Mouse (Mus musculus): ENCODE measurements around the gene Kif3b.
"Not testable (repeated sequence)": the region's sequence is repeated elsewhere in the genome, so short reads cannot be mapped to it uniquely, and the experiment has no call there.

Kif3b gene

DNA sequence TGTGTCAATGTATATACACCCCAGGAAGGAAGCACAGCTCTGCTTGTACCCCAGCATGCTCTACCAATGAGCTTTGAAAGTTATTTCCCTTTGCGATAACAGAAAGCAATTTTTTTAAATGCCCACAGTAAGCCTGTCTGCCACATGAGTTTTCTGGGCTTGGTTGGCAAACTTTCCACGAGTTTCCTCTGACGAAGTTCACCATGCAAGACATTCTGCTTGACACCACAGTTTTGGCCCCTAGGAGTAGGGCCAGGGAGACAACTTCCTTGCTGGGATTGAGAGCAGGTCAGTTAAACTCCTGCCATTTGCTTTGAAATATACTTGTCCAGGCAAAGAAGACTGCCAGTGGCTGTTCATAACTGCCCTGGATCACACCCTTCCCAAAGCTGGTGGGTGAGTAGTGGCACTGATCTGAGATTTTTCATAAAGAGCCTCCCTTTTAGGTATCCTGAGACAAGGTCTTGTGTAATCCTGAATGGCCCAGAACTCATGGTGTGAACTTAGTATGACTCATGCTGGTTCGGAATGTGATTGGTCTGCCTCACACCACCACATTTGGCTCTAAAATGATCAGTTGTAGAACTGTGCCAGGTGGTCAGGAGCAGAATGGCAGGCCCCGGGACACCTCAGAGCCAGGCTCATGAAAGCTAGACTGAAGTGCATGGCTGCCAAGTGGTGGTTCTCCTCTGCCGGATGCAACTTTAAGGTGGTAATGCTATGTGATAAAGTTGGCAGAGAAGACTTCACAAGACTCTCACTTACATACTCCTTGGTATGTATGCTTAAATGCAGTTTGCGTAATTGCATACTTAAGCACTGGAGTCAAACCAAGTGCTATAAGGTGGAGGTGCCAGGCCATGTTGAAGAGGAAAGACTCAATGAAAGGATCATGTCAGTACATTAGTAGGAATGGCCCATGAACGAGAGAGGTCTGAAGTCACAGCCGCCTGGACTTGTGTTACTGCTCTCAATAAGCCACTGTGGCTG is 47.4 kb downstream of the Kif3b start:
- in situ Hi-C loops (cut with MboI; ENCODE audit: low pct_unique_long_range_greater_than_20kb in 1 of 2, low sequenced_read_pairs in 2 of 2, unreplicated experiment in 1 of 2), result no loop called here

DNA sequence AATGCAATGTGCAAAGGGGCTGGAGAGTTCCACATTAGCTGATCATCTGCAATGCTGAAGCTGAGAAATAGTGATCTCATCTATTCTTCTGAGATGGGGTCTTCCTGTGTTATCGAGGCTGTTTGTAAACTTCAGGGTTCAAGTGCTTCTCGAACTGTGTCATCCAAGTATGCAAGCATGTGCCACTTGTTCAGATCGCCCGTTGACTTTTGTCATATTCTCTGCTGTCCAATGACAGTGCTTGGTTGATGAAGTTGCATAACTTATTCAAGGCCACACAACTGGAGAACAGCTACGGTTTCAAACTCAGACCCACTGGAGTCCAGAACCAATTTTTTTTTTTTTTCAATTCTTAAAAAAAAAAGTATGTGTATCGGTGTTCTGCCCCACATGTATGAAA is 51.0 kb downstream of the Kif3b start:
- in situ Hi-C loops (cut with MboI; ENCODE audit: low pct_unique_long_range_greater_than_20kb in 1 of 2, low sequenced_read_pairs in 2 of 2, unreplicated experiment in 1 of 2), result no loop called here

DNA sequence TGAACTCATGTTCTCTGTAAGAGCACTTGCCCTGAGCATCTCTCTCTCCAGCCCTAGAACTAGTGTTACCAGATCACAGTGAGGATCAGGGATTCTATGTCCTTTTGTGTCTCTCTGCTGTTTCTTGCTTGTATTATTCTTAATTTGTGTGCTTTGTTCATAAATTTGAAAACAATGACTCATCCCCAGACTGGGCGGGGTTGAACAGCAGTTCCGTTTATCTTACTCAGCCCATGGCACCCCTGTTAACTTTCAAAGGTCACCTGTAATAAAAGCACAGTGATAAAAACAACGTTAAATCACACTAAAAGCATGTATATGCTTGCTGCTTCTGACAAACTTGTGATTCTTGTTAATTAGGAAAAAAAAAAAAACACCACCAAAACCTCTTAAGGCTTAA is 51.4 kb downstream of the Kif3b start:
- in situ Hi-C loops (cut with MboI; ENCODE audit: low pct_unique_long_range_greater_than_20kb in 1 of 2, low sequenced_read_pairs in 2 of 2, unreplicated experiment in 1 of 2), result no loop called here

DNA sequence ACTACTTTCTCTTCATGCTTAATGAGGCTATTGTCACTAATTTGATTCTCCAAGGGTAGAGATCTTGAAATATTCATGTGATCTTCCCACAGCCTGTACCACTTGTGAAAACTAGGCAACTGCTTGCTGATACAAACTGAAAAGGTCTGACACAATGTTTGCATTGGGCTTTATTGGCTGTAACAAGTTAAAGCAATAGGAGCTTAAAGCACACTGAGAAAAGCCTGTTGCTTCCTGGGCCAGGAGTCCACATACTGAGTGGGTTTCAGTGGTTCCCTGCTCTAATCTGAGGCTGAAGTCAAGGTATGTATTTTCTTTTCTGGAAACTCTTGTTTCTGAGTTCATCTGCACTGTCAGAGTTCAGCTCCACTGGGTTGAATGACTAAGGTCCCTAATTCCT is 52.0 kb downstream of the Kif3b start:
- in situ Hi-C loops (cut with MboI; ENCODE audit: low pct_unique_long_range_greater_than_20kb in 1 of 2, low sequenced_read_pairs in 2 of 2, unreplicated experiment in 1 of 2), result no loop called here

DNA sequence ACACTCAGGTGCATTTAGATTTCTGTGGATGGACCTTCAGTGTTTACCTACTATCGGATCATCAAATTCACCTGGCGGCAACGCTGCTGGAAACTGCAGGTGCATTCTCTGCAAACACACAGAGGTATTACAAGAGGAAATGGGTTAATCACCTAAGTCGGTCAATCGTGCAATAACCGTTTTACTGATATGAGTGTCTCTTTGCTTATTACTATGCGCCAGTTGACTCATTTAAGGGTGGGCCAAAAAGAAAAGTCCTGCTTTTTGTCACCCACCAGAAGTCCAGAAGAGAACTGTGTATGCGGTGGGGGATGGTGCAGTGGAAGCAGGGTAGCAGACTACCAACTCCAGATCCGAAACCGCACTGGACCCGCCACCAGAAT is 53.8 kb downstream of the Kif3b start:
- in situ Hi-C loops (cut with MboI; ENCODE audit: low pct_unique_long_range_greater_than_20kb in 1 of 2, low sequenced_read_pairs in 2 of 2, unreplicated experiment in 1 of 2), result no loop called here

DNA sequence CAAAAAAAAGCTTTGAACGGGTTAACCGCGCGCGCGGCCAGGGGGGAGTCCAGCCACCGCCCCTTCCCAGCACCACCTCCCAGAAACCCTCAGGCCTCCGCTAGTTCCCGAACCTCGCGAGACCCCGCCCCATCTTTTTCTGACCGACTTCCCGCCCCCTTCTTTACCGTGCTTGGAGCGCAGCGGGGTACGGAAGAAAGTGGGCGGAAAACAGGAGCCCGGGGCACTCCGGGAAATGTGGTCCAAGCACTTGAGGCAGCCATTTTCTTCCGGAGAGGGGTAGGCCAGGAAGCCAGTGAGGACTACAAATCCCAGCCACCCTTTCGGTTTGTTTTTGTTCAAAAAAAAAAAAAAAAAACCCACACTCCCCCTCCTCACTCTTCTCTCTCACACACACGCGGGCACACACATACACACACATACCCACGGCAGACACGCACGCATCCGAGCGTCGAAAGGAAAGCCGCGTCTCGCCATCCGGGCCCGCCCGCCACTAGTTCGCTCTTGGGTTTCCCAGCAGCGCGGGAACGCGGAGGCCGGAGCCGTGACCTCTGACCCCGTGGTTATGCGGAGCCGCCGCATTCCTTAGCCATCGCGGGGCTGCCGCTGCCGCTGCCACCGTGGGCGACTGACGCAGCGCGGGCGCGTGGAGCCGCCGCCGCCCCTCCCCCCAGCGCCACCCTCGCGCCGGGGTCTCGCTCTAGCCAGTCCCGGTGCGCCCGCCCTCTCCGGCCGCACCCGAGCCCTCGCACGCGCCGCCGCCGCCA is 54.4 kb downstream of the Kif3b start, which contains the start of gene Asxl1:
Gene Asxl1, plus strand, starts transcription at position 376 of the 767 bp plus-strand sequence.
- in situ Hi-C loops (cut with MboI; ENCODE audit: low pct_unique_long_range_greater_than_20kb in 1 of 2, low sequenced_read_pairs in 2 of 2, unreplicated experiment in 1 of 2), result no loop called here

DNA sequence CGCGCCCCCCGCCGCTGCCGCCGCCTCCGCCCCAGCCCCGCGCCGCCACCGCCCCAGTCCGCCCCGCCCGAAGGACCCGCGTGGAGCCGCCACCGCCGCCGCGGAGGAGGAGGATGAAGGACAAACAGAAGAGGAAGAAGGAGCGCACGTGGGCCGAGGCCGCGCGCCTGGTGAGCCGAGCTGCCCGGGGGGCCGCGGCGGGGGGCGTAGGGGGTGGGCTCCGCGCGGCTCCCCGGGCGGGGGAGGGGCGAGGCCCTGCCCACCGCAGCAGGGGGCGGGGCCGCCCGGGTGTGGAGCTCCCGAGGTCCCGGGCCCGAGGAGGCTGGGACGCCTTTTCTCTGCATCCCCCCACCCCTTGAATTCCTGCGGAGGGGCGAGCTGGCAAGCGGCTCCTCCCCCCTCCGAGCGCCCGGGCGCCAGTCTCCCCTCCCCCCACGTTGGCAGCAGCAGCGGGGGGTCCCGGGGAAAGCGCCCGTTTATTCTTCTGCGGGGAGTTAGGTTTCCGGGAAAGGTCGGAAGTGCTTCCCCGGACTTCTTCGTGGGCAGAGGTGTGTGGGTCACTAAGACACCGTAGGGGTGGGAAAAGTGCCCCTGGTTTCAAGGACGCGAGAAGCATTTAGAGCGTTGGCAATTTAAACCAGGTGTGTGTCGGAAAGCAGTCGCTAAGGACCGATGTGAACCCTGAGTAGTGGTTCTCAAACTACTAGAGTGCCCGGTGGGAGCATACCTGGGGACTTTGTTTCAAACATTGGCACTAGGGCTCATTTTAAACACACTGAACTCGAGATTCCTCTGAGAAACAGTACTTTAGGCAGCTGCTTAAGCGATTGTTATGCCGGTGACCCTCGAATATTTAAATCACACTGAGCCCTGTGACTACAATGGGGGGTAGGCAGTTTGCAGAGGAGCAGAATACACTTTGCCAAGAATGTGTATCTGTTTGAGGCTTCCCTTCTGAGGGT is 55.3 kb downstream of the Kif3b start:
- in situ Hi-C loops (cut with MboI; ENCODE audit: low pct_unique_long_range_greater_than_20kb in 1 of 2, low sequenced_read_pairs in 2 of 2, unreplicated experiment in 1 of 2), result no loop called here

DNA sequence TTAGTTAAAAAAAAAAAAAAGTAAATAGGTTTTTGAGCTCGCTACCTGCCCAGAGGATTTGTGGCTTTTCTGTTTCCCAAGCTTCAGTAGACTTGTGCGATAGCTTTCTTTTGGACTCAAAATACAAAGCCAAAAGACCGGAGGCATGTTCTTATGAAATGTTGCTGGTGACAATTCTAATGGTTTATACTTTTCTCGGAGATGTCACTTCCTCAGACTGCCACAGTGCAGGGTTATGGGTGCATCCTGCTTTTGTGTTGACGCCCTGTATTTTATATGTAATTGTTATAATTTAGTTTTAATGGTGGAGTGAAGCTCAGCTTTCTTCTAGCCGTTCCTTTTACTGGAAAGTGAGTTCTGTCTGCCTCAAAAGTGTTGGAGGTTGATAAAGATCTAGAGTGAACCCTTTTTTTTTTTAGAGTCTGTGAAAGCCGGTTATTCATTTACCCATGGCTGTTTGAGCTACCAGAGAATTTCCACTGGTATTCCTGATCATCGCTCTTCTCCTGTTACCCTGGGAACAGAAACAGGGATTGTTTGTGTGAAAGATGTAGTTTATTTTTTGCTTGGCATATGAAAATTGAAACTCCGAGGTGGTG is 56.1 kb downstream of the Kif3b start:
- in situ Hi-C loops (cut with MboI; ENCODE audit: low pct_unique_long_range_greater_than_20kb in 1 of 2, low sequenced_read_pairs in 2 of 2, unreplicated experiment in 1 of 2), result no loop called here

DNA sequence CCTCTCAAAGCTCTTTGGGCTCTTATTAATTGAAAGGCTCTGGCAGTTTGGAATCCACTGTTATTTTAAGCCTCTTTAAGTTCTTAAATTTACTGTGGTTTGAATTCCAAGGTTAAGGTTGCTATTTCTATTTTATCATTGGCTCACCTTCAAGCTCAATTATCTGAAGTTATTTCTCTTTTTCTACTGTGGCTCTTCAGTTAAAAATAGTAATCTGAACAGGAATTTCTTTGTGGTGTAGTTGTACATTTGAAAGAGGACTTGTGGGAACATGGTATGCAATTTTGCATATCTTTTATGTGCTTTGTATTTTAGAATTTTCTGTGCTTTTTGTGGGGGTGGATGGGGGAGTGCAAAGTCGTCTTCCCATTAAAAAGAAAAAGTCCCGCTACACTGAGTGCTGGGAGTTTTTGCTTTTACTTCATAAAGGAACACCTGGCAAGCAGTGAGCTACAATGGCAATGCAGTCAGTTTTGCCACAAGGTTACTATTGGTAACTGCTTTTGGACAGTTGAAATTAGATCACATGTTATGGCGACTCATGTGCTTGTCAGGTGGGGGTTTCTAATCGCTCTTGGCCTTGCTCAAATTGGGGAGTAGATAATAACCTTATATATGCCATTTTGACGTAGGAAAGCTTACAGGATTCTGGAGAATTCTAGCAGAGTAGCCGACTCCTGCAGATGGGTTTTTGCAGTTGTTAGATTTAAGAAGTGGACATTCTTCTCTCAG is 57.1 kb downstream of the Kif3b start:
- in situ Hi-C loops (cut with MboI; ENCODE audit: low pct_unique_long_range_greater_than_20kb in 1 of 2, low sequenced_read_pairs in 2 of 2, unreplicated experiment in 1 of 2), result no loop called here

DNA sequence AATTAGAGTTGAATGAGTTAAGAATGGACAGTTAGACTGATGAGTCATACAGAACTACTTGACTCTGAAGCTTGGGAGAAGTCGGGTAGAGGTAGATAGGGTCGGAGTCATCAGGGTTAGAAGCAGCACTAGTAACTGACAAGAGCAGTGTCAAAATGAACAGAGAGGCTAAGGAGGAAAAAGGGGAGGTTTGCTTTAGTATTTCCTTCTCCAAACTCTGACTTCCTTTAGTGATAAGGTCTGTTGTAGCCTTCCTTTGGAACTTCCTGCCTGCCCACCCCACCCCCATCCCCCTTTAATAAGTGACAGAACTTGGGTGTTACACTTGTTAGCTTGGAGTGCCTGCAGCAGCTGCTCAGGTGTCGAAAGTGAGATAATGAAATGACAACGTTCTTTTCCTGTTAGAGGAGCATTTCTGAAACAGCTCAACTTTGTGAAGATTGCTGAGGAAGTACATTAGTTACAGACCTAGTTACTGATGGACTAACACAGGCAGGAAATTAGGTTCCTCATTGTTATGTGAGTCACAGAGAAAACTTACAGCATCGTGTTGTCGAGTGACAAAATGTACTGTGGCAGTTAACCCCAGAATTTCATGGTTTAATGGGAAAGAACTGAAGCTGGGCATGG is 59.5 kb downstream of the Kif3b start:
- in situ Hi-C loops (cut with MboI; ENCODE audit: low pct_unique_long_range_greater_than_20kb in 1 of 2, low sequenced_read_pairs in 2 of 2, unreplicated experiment in 1 of 2), result no loop called here

DNA sequence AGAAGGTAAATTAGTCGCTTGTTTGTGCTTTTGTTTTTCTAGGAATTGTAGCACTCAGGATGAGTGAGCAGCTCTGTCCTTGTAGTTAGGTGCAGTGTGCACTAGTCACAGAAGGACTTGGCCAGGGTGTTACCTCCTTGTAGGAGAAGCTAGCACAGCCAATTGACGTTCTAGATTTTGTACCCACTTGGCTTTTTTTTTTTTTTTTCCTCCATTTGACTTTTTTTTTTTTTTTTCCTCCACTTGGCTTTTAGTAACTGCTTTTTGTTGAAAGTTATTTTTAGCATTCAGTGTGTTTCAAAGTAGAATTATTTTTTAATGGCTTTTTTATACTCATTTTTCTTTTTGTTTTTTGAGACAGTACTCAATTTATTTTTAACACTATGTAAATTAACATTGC is 63.4 kb downstream of the Kif3b start:
- in situ Hi-C loops (cut with MboI; ENCODE audit: low pct_unique_long_range_greater_than_20kb in 1 of 2, low sequenced_read_pairs in 2 of 2, unreplicated experiment in 1 of 2), result no loop called here

DNA sequence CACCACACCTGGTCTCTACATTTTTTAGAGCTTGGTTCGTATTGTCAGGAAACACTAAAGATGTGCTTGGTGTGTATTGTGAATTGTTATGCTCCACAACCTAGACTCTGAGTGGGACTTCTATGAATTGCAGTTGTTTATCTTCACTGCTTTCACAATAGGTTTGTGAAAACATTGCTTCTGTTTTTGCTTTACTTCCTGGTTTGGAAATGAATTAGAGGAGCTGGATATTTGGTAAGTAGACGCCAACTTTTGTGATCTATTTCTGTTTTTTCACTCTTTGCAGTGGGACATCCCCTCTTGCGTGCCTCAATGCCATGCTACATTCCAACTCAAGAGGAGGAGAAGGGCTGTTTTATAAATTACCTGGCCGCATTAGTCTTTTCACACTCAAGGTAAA is 65.6 kb downstream of the Kif3b start:
- in situ Hi-C loops (cut with MboI; ENCODE audit: low pct_unique_long_range_greater_than_20kb in 1 of 2, low sequenced_read_pairs in 2 of 2, unreplicated experiment in 1 of 2), result no loop called here

DNA sequence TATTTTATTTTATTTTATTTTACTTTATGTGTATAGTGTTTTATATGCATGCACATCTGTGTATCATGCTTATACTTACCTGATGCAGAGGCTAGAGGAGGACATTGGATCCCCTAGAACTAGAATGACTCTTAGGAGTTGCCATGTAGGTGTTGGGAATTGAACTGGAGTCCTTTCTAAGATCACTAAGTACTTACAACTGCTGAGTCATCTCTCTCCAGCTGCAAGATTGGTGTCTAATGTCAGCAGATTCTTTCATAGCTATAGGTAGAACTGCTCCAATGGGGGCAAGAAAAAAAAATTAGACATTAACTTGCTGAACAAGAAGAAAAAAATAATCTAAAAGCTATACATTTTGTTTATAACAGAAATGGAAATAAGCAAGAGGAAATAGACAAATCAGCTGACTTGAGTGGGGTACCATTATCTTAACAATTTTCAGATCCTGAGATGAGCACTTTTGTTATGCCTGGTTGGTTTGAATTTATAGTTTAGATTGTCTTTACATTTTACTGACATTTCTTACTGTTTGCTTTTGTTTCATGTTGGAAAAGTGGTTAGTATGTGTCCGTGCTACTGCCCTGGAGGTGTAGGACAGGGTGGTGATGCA is 70.0 kb downstream of the Kif3b start:
- in situ Hi-C loops (cut with MboI; ENCODE audit: low pct_unique_long_range_greater_than_20kb in 1 of 2, low sequenced_read_pairs in 2 of 2, unreplicated experiment in 1 of 2), result no loop called here

DNA sequence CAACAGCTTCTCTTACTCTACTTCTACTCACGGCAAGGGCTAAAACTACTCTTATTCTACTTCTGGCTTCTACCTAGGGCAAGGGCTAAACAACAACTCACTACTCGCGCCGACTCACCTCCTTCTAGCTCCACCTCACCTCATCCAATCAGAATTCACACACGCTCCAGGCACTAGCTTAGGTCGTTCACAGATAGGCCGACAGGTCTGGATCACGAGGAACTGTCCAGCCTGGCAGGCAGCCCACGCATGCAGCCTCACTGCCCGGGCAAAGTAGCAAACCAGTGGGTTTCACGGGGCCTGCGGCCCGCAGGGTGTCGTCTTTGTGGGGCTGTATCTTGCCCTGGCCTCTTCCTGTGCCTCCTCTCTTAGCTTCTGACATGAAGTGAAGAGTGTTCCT is 73.3 kb downstream of the Kif3b start:
- in situ Hi-C loops (cut with MboI; ENCODE audit: low pct_unique_long_range_greater_than_20kb in 1 of 2, low sequenced_read_pairs in 2 of 2, unreplicated experiment in 1 of 2), result not testable (repeated sequence)

DNA sequence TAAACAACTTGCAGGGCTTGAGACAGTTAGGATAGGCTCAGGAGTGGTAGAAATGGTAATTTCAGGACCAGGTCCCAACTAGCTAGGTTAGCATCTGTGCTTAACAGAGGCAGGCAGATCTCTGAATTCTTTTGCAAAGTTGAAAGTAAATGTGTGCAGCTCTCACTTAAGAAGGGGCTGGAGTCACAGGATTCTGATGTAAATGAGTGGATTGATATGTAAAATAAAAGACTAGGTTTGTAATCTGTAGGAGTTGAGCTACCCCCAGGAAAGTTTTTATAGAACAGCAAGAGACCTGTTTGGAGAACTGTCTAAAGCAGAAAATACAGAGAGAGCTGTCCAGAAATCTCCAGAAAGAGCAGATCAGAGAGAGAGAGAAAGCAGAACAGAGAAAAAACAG is 79.7 kb downstream of the Kif3b start:
- in situ Hi-C loops (cut with MboI; ENCODE audit: low pct_unique_long_range_greater_than_20kb in 1 of 2, low sequenced_read_pairs in 2 of 2, unreplicated experiment in 1 of 2), result no loop called here

DNA sequence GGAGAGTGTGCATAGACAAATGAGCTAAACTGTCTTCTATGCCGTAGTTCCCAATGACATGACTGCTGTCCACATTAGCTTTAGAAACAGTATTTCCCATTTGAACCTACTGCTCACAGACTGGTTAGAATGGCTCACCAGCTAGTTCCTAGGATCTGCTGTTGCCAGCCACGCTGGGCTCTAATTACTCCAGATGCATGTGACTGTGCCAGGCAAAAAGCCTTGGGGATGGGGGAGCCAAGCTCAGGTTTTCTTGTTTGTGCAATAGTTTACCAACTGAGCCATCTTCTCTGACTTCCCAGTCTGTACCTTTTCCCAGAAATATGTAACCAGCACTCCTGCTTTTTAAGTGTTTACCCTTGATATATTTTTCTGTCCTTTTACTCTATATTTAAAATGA is 84.2 kb downstream of the Kif3b start:
- in situ Hi-C loops (cut with MboI; ENCODE audit: low pct_unique_long_range_greater_than_20kb in 1 of 2, low sequenced_read_pairs in 2 of 2, unreplicated experiment in 1 of 2), result no loop called here

DNA sequence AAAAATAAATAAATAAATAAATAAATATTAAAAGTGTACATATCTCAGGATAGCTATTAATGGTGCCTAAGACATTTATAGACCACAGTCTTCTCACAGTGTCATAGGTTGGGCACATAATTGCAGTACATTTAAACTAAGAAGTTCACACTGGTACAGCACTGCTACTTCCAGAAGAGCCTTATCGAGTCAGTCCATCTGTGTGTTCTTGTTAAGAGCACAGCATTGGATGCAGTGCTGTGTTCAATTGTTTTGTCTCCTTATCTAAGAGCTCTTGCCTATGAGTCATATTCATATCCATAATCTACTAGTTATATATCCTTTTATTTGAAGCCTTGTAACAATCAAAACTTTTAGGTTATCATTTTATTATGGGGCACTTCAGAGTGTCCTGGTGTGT is 89.3 kb downstream of the Kif3b start:
- in situ Hi-C loops (cut with MboI; ENCODE audit: low pct_unique_long_range_greater_than_20kb in 1 of 2, low sequenced_read_pairs in 2 of 2, unreplicated experiment in 1 of 2), result no loop called here
